Mouse (Mus musculus) MEL (cell line): ENCODE measurements around the gene Lypd5.

Source experiments
- CTCF ChIP-seq, 3 experiments: IDR thresholded peaks in 2 of 3; conservative IDR thresholded peaks in 1 of 3; 2 replicates each; pipeline ENCODE4 v1.5.1; 2011 to 2012; ENCODE audit warnings: low read length in 3 of 3, low read depth in 2 of 3, mild to moderate bottlenecking in 2 of 3, improper control_type of control experiment in 1 of 3, inconsistent platforms in 1 of 3, mixed read lengths in 1 of 3, moderate library complexity in 1 of 3; ENCODE audit not compliant: control insufficient read depth in 1 of 3, insufficient read depth in 1 of 3, poor library complexity in 1 of 3, severe bottlenecking in 1 of 3
- MEF2A ChIP-seq: IDR thresholded peaks from 2 replicates; pipeline ENCODE4 v1.6.1; 2014; ENCODE audit warnings: low read depth, mild to moderate bottlenecking, inconsistent platforms, low read length, improper control_type of control experiment; ENCODE audit not compliant: poor library complexity, insufficient replicate concordance, severe bottlenecking; ENCODE audit errors: extremely low read depth
- TBP ChIP-seq: IDR thresholded peaks from 2 replicates; pipeline ENCODE4 v1.8.0; 2011; ENCODE audit warnings: low read depth, low read length, improper control_type of control experiment

GRCm38 (mm10) chr7:24368226-24368625 is 19.2 kb downstream of the Lypd5 start:
- TF ChIP-seq TBP (no peak), CTCF (IDR thresholded peaks at IDR 0.05 in 2 of 3, conservative IDR thresholded peaks at IDR 0.05 in 1 of 3; ENCODE audit: control insufficient read depth in 1 of 3, insufficient read depth in 1 of 3, low read depth in 2 of 3, low read length in 3 of 3, poor library complexity in 1 of 3, severe bottlenecking in 1 of 3) (no peak), MEF2A (no peak)
